Mouse (Mus musculus): ENCODE measurements around the gene Hecw2. TPM values are rescaled to one million over a fixed set of nuclear protein-coding genes. Genes with fewer than 3 reads are reported as not detected.

Hecw2 gene
- polyA plus RNA-seq, 1 experiment from 2014 or later: 5.7 TPM

Small RNA genes within 50 kb of the gene (microRNA-seq; reads per million reads assigned to microRNA genes)
- not detected for gene Mir7681

Other genes with a start within 250 kb of the Hecw2 start
- 0.23 and 0.43 TPM in 2 replicates for gene Ccdc150, start 55.5 kb upstream of the Hecw2 start, polyA plus RNA-seq (2015; fragmentation: Nextera tagmentation; extraction: Ambion mirVana)
- 24.8 and 26.9 TPM in 2 replicates for gene Gtf3c3, start 243.8 kb upstream of the Hecw2 start, polyA plus RNA-seq (2015; fragmentation: Nextera tagmentation; extraction: Ambion mirVana)

All from midbrain, embryonic 13.5 days (tissue).